ENCODE assay signal across 26 mouse cellular contexts in genomic region chr4:155315031-155315430, GRCm38 (mm10).
"Had no signal": no experiment of that assay in that cellular context is flagged by ENCODE, and none has a peak within 500 bp of the region (broad histone marks: within the 10 kb centered on the region; RNA-seq: fewer than 3 reads in every experiment).

No protein-coding gene starts in this region.

- H3K36me3 ChIP-seq: embryonic facial prominence, embryonic 10.5 days; embryonic facial prominence, embryonic 12.5 days; embryonic facial prominence, embryonic 13.5 days; embryonic facial prominence, embryonic 15.5 days; forebrain, embryonic 10.5 days; forebrain, embryonic 12.5 days; forebrain, embryonic 15.5 days; heart, embryonic 10.5 days had no signal

- ATAC-seq: forebrain, embryonic 13.5 days; forebrain, embryonic 14.5 days; forebrain, embryonic 15.5 days; forebrain, embryonic 16.5 days; forebrain, postnatal 0 days had no signal

- DNase-seq: cerebellum, adult 9-11 months; cerebellum, postnatal 10 days; cerebellum, postnatal 25 days; cerebellum, postnatal 36 days; embryo, embryonic 11 days; forebrain, postnatal 0 days; gastrocnemius, adult 2 months; gastrocnemius, postnatal 10 days; gastrocnemius, postnatal 14 days; gastrocnemius, postnatal 25 days; gastrocnemius, postnatal 36 days; heart, adult 11 months; heart, adult 18-20 months; heart, adult 2 months had no signal

- H3K27ac ChIP-seq: embryonic facial prominence, embryonic 10.5 days; embryonic facial prominence, embryonic 12.5 days; embryonic facial prominence, embryonic 13.5 days; embryonic facial prominence, embryonic 15.5 days; forebrain, embryonic 10.5 days; forebrain, embryonic 12.5 days; forebrain, embryonic 13.5 days; forebrain, embryonic 15.5 days; gastrocnemius, adult 2 months; heart, adult 2 months; heart, embryonic 10.5 days had no signal

- H3K4me1 ChIP-seq: embryonic facial prominence, embryonic 12.5 days; embryonic facial prominence, embryonic 13.5 days; embryonic facial prominence, embryonic 15.5 days; forebrain, embryonic 12.5 days; forebrain, embryonic 13.5 days; forebrain, embryonic 15.5 days; heart, embryonic 10.5 days had no signal

- H3K27me3 ChIP-seq: embryonic facial prominence, embryonic 12.5 days; embryonic facial prominence, embryonic 13.5 days; embryonic facial prominence, embryonic 15.5 days; forebrain, embryonic 12.5 days; forebrain, embryonic 13.5 days; forebrain, embryonic 15.5 days had no signal

- H3K9ac ChIP-seq: embryonic facial prominence, embryonic 12.5 days; embryonic facial prominence, embryonic 13.5 days; embryonic facial prominence, embryonic 15.5 days; forebrain, embryonic 12.5 days; forebrain, embryonic 13.5 days; forebrain, embryonic 15.5 days; forebrain, postnatal 0 days had no signal

- H3K4me2 ChIP-seq: embryonic facial prominence, embryonic 12.5 days; embryonic facial prominence, embryonic 13.5 days; embryonic facial prominence, embryonic 15.5 days; forebrain, embryonic 12.5 days; forebrain, embryonic 13.5 days; forebrain, embryonic 15.5 days had no signal

- H3K4me3 ChIP-seq: embryonic facial prominence, embryonic 10.5 days; embryonic facial prominence, embryonic 12.5 days; embryonic facial prominence, embryonic 13.5 days; embryonic facial prominence, embryonic 15.5 days; erythroblast, embryonic 14.5 days; forebrain, embryonic 10.5 days; forebrain, embryonic 12.5 days; forebrain, embryonic 13.5 days; forebrain, embryonic 15.5 days; gastrocnemius, adult 2 months; heart, adult 2 months; heart, embryonic 10.5 days had no signal

- H3K9me3 ChIP-seq: embryonic facial prominence, embryonic 10.5 days; embryonic facial prominence, embryonic 12.5 days; embryonic facial prominence, embryonic 13.5 days; embryonic facial prominence, embryonic 15.5 days; forebrain, embryonic 10.5 days; forebrain, embryonic 12.5 days; forebrain, embryonic 13.5 days; forebrain, embryonic 15.5 days; heart, embryonic 10.5 days had no signal
